Comparison of ENCODE assay signal across 8 mouse cellular contexts in genomic region chr19:41384406-41384851, GRCm38 (mm10). TPM values are rescaled to one million over a fixed set of nuclear protein-coding genes. Genes with fewer than 3 reads are reported as not detected.
DNase-seq lines count a peak whose midpoint lies in the region; ATAC-seq and TF ChIP-seq lines count a peak whose summit lies in the region.

No protein-coding gene starts in this region.

- intact Hi-C loops in left cerebral cortex, adult 2 months (cut with DNase I) = no loop called here
- intact Hi-C loops in left cerebral cortex, postnatal 36 days (cut with DNase I) = no loop called here

- H3K4me1 ChIP-seq in hindbrain, embryonic 14.5 days (replicated peaks; ENCODE audit: control insufficient read depth, insufficient read depth, low read length) = no peaks in the 10 kb centered on the region
- H3K4me1 ChIP-seq in lung, embryonic 16.5 days (replicated peaks; ENCODE audit: control insufficient read depth, insufficient read depth, low read length) = peaks cover 15% of the 10 kb centered on the region
- H3K4me1 ChIP-seq in stomach, embryonic 14.5 days (ENCODE audit: control insufficient read depth, insufficient read depth, low read length) = no peaks in the 10 kb centered on the region; the same call in 1 of the 2 replicates

- TF ChIP-seq CTCF in left cerebral cortex, adult 2 months (IDR thresholded peaks at IDR 0.05) = peak; percentile 29

- no peaks in the 10 kb centered on the region for H3K9me3 ChIP-seq in hindbrain, embryonic 14.5 days (ENCODE audit: control insufficient read depth, low read length)
- H3K9me3 ChIP-seq in lung, embryonic 16.5 days (ENCODE audit: control insufficient read depth, low read length) = no peaks in the 10 kb centered on the region
- H3K9me3 ChIP-seq in stomach, embryonic 14.5 days (ENCODE audit: control insufficient read depth, low read depth, low read length) = no peaks in the 10 kb centered on the region

- peak overlapping the region; percentile 35 for H3K9ac ChIP-seq in hindbrain, embryonic 14.5 days
- peak overlapping the region; percentile 59 for H3K9ac ChIP-seq in lung, embryonic 16.5 days (ENCODE audit: low read length)
- peak overlapping the region; percentile 37; the same call in 1 of the 2 replicates for H3K9ac ChIP-seq in stomach, embryonic 14.5 days (replicated peaks; ENCODE audit: low read depth, low read length)

- H3K27me3 ChIP-seq in hindbrain, embryonic 14.5 days (ENCODE audit: control insufficient read depth, insufficient read depth, low read length) = peaks cover 11% of the 10 kb centered on the region
- H3K27me3 ChIP-seq in lung, embryonic 16.5 days (ENCODE audit: control insufficient read depth, insufficient read depth, low read depth, low read length) = no peaks in the 10 kb centered on the region; the same call in 1 of the 2 replicates
- H3K27me3 ChIP-seq in stomach, embryonic 14.5 days (ENCODE audit: control insufficient read depth, insufficient read depth, low read length) = 0 out of 2 replicates have a peak, but pooled peaks cover 4% of the 10 kb centered on the region

- H3K27ac ChIP-seq in left cerebral cortex, adult 2 months = no peak overlapping the region
- no peak overlapping the region for H3K27ac ChIP-seq in hindbrain, embryonic 14.5 days
- H3K27ac ChIP-seq in lung, embryonic 16.5 days (ENCODE audit: low read length) = no peak overlapping the region
- no peak overlapping the region for H3K27ac ChIP-seq in stomach, embryonic 14.5 days (ENCODE audit: low read length)

- ATAC-seq in hindbrain, embryonic 14.5 days (ENCODE audit: low FRiP score) = no peak
- no peak for ATAC-seq in lung, embryonic 16.5 days (ENCODE audit: low read depth)
- no peak for ATAC-seq in stomach, embryonic 14.5 days (ENCODE audit: insufficient number of reproducible peaks, insufficient read depth, low FRiP score, low read depth)
- no peak for ATAC-seq in monocyte, adult 5-6 weeks (replicated peaks; ENCODE audit: insufficient number of reproducible peaks, low FRiP score, low TSS enrichment, poor library complexity, severe bottlenecking)

- H3K36me3 ChIP-seq in hindbrain, embryonic 14.5 days (replicated peaks; ENCODE audit: control insufficient read depth, insufficient read depth) = no peaks in the 10 kb centered on the region
- no peaks in the 10 kb centered on the region for H3K36me3 ChIP-seq in lung, embryonic 16.5 days (ENCODE audit: control insufficient read depth, insufficient read depth, low read length)
- no peaks in the 10 kb centered on the region for H3K36me3 ChIP-seq in stomach, embryonic 14.5 days (ENCODE audit: control insufficient read depth, insufficient read depth, low read length)

- peak overlapping the region; percentile 43 for H3K4me3 ChIP-seq in left cerebral cortex, adult 2 months
- H3K4me3 ChIP-seq in hindbrain, embryonic 14.5 days (replicated peaks; ENCODE audit: low read length) = peak overlapping the region; percentile 41
- peak overlapping the region; percentile 56 for H3K4me3 ChIP-seq in lung, embryonic 16.5 days (ENCODE audit: low read length)
- peak overlapping the region; percentile 46 for H3K4me3 ChIP-seq in stomach, embryonic 14.5 days (ENCODE audit: low read depth, low read length)

- no peak for DNase-seq in left cerebral cortex, adult 2 months (ENCODE audit: extremely low spot score in 1 of 2, low spot score in 2 of 2)
- DNase-seq in left cerebral cortex, postnatal 36 days (ENCODE audit: low spot score in 2 of 2) = no peak
- peak; percentile 79 for DNase-seq in embryo, embryonic 11 days
- DNase-seq in hindbrain, embryonic 14.5 days (ENCODE audit: low spot score) = peak; percentile 37
- DNase-seq in urinary bladder, postnatal 36 days (ENCODE audit: low spot score in 2 of 2) = no peak

- 13% methylated on average over 12 of the region's 12 CpGs for WGBS in hindbrain, embryonic 14.5 days
- WGBS in lung, embryonic 16.5 days = 11% methylated on average over 12 of the region's 12 CpGs
- WGBS in stomach, embryonic 14.5 days = 12% methylated on average over 12 of the region's 12 CpGs

- peak overlapping the region; percentile 93 for H3K4me2 ChIP-seq in hindbrain, embryonic 14.5 days (replicated peaks)
- peak overlapping the region; percentile 90 for H3K4me2 ChIP-seq in lung, embryonic 16.5 days (ENCODE audit: low read depth, low read length)
- peak overlapping the region; percentile 98 for H3K4me2 ChIP-seq in stomach, embryonic 14.5 days (replicated peaks; ENCODE audit: low read depth, low read length)

RNA-seq across cellular contexts. Expression of gene Pik3ap1, which starts 0.5 kb away (rescaled TPM):
- total RNA-seq in left cerebral cortex, adult 2 months (2021) = 1 to 10 TPM; 2.4 to 2.5 TPM
- total RNA-seq in left cerebral cortex, postnatal 36 days (2021) = 1 to 10 TPM; 1.8 to 2.8 TPM
- 1.7 and 2.2 TPM in 2 replicates for polyA plus RNA-seq in hindbrain, embryonic 14.5 days (2014; fragmentation: Nextera tagmentation; extraction: Ambion mirVana)
- 3.1 and 4.1 TPM in 2 replicates for polyA plus RNA-seq in lung, embryonic 16.5 days (2015; fragmentation: Nextera tagmentation; extraction: Ambion mirVana)
- 2.4 and 4.6 TPM in 2 replicates for polyA plus RNA-seq in stomach, embryonic 14.5 days (2014; fragmentation: Nextera tagmentation; extraction: Ambion mirVana)
- 216 to 241 TPM (median 224 TPM) in 3 replicates for total RNA-seq in monocyte, adult 5-6 weeks (2017)

Comparison
In these comparisons a context has a peak if more than half of its experiments do, and no peak if none do; other contexts are left out.
1. DNase-seq: peak in embryo, embryonic 11 days (single experiment) and hindbrain, embryonic 14.5 days (single experiment); none in left cerebral cortex, adult 2 months (0 of 2), left cerebral cortex, postnatal 36 days (0 of 2) and urinary bladder, postnatal 36 days (0 of 2).
2. RNA of gene Pik3ap1, which starts 0.5 kb away (total RNA-seq): 216 to 241 TPM in monocyte, adult 5-6 weeks; 1.8 to 2.8 TPM in left cerebral cortex, postnatal 36 days and 2.4 to 2.5 TPM in left cerebral cortex, adult 2 months; every median in the first group is over 10 times any median in the second.
3. Peak in every context shown above with its lines, with median percentiles within 50 percentile points of each other: H3K4me3 ChIP-seq, H3K4me2 ChIP-seq and H3K9ac ChIP-seq.